Mouse (Mus musculus) heart, postnatal 14 days (tissue): ENCODE results near the gene Mylk3. TPM values are rescaled to one million over a fixed set of nuclear protein-coding genes. Genes with fewer than 3 reads are reported as not detected.

Experiments
- DNase-seq, 2 experiments: peaks; one replicate each; pipeline ENCODE4 v3.0.0; 2021 to 2022
- intact Hi-C: fragments of 180-260 bp; cut with DNase I; formaldehyde crosslinking; loops from one replicate; pipeline ENCODE4 v1.15.1; 2025
- total RNA-seq, 2 experiments: library from RNA; stranded (reverse); gene quantifications; 2 replicates each; pipeline ENCODE4 v1.2.3; 2021

Gene Mylk3
- total RNA-seq, 2 experiments from 2014 or later = 332 to 359 TPM

GRCm38 (mm10) chr8:85393199-85393598, 7.1 kb upstream of the Mylk3 start:
- intact Hi-C loops = no loop called here
- DNase-seq = no peak

- DNase-seq = no peak
- intact Hi-C loops = no loop called here
Measured at GRCm38 (mm10) chr8:85391438-85391837, 5.3 kb upstream of the Mylk3 start.

- intact Hi-C loops = loop anchor here (2.0 kb wide), 1 partner anchor 17 kb away; no protein-coding TSS in a partner anchor
- DNase-seq = peak in 1 of 2 experiments; percentile 35
Measured at GRCm38 (mm10) chr8:85381926-85382325, 4.2 kb downstream of the Mylk3 start.

GRCm38 (mm10) chr8:85380824-85381209, 5.3 kb downstream of the Mylk3 start:
- intact Hi-C loops = loop anchor here (2.0 kb wide), 1 partner anchor 16 kb away; no protein-coding TSS in a partner anchor
- peak; percentile 68 to 76 for DNase-seq

GRCm38 (mm10) chr8:85380123-85380823, 5.9 kb downstream of the Mylk3 start:
- DNase-seq = no peak
- intact Hi-C loops = loop anchor here (2.0 kb wide), 1 partner anchor 15 kb away; no protein-coding TSS in a partner anchor

GRCm38 (mm10) chr8:85379142-85379781, 6.9 kb downstream of the Mylk3 start:
- peak; percentile 27 to 68 for DNase-seq
- intact Hi-C loops = no loop called here

- intact Hi-C loops = no loop called here
- DNase-seq = no peak
Measured at GRCm38 (mm10) chr8:85376516-85376915, 9.6 kb downstream of the Mylk3 start.

GRCm38 (mm10) chr8:85374286-85374685, 11.9 kb downstream of the Mylk3 start:
- no peak for DNase-seq
- intact Hi-C loops = no loop called here

- no peak for DNase-seq
- intact Hi-C loops = no loop called here
Measured at GRCm38 (mm10) chr8:85373435-85374039, 12.6 kb downstream of the Mylk3 start.

- intact Hi-C loops = no loop called here
- DNase-seq = no peak
Measured at GRCm38 (mm10) chr8:85372465-85372839, 13.7 kb downstream of the Mylk3 start.

- intact Hi-C loops = no loop called here
- no peak for DNase-seq
Measured at GRCm38 (mm10) chr8:85371736-85372464, 14.2 kb downstream of the Mylk3 start.

- peak; percentile 42 to 60 for DNase-seq
- intact Hi-C loops = loop anchor here (2.0 kb wide), 1 partner anchor 16 kb away; no protein-coding TSS in a partner anchor
Measured at GRCm38 (mm10) chr8:85365176-85365575, 21.0 kb downstream of the Mylk3 start.

- peak; percentile 23 to 48 for DNase-seq
Measured at GRCm38 (mm10) chr8:85364628-85365027, 21.5 kb downstream of the Mylk3 start.

GRCm38 (mm10) chr8:85363406-85363805, 22.7 kb downstream of the Mylk3 start:
- intact Hi-C loops = loop anchor here (5.0 kb wide), 1 partner anchor 34 kb away; no protein-coding TSS in a partner anchor
- no peak for DNase-seq

More at GRCm38 (mm10) chr8:85364628-85365027, 21.5 kb downstream of the Mylk3 start:
- intact Hi-C loops = loop anchor here (2.0 to 5.0 kb wide), 2 partner anchors 16 to 33 kb away; no protein-coding TSS in a partner anchor

- no peak for DNase-seq
- intact Hi-C loops = loop anchor here (5.0 kb wide), 1 partner anchor 35 kb away; no protein-coding TSS in a partner anchor
Measured at GRCm38 (mm10) chr8:85362211-85362610, 23.9 kb downstream of the Mylk3 start.

- intact Hi-C loops = no loop called here
- no peak for DNase-seq
Measured at GRCm38 (mm10) chr8:85353287-85353686, 32.9 kb downstream of the Mylk3 start.

GRCm38 (mm10) chr8:85339871-85340573, 46.1 kb downstream of the Mylk3 start:
- DNase-seq = no peak
- intact Hi-C loops = no loop called here

- DNase-seq = no peak
- intact Hi-C loops = no loop called here
Measured at GRCm38 (mm10) chr8:85337681-85338080, 48.5 kb downstream of the Mylk3 start.

- no peak for DNase-seq
- intact Hi-C loops = no loop called here
Measured at GRCm38 (mm10) chr8:85336211-85336933, 49.8 kb downstream of the Mylk3 start.
